Mouse (Mus musculus) G1E (cell line): ENCODE measurements around the gene Nrg3.

Experiments used
- CTCF ChIP-seq: IDR thresholded peaks from 2 replicates; pipeline ENCODE4 v1.5.1; 2012; ENCODE audit warnings: low read depth, low read length, inconsistent platforms, mixed read lengths
- TAL1 ChIP-seq: conservative IDR thresholded peaks from 2 replicates; pipeline ENCODE4 v1.6.1; 2012; ENCODE audit warnings: low read depth, low read length, inconsistent platforms, mixed read lengths

DNA sequence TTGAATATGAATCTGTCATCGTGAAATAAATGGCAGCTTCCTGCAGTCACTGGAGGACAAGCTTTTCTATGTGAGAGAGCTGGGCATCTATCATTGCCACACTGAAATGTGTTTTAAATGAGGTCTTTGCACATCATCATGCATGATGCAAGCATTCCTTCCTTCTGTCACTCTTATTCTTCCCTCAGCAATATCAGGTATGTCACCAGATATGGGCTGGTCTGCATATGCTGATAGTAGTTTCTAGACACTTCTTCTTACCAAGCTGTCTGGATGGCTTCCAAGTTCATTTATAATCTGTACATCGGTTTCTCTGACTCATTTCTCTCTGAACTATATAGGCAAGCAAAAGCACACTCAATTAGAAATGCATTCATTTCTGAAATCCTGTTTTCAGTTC, 925.6 kb downstream of the Nrg3 start:
- TF ChIP-seq CTCF (no peak), TAL1 (no peak)
